Mouse (Mus musculus) midbrain, embryonic 16.5 days (tissue): ENCODE measurements around the gene Ctnna3. TPM values are rescaled to one million over a fixed set of nuclear protein-coding genes. Genes with fewer than 3 reads are reported as not detected.
A peak's percentile ranks its signal among the peaks of the same experiment; 100 is the strongest.
"Not testable (repeated sequence)": the region's sequence is repeated elsewhere in the genome, so short reads cannot be mapped to it uniquely, and the experiment has no call there.

Source experiments
- ATAC-seq: fragments of 200-750 bp; cut with Nextera tagmentation; 2 replicates; pipeline ENCODE4 v1.8.0; 2017; ENCODE audit warnings: moderate TSS enrichment
- H3K27ac ChIP-seq: fragments of 300-500 bp; sonication (generic); 2 replicates; pipeline ENCODE4 v1.5.1; 2014; ENCODE audit warnings: mild to moderate bottlenecking, low read length, mixed read lengths
- H3K27me3 ChIP-seq: fragments of 300-500 bp; sonication (generic); 2 replicates; pipeline ENCODE4 v1.6.1; 2014; ENCODE audit warnings: low read depth, low read length, mixed read lengths; ENCODE audit not compliant: control insufficient read depth, insufficient read depth
- H3K36me3 ChIP-seq: fragments of 300-500 bp; sonication (generic); 2 replicates; pipeline ENCODE4 v1.6.1; 2014; ENCODE audit warnings: mild to moderate bottlenecking, low read length, moderate library complexity, mixed read lengths; ENCODE audit not compliant: control insufficient read depth, insufficient read depth
- H3K4me1 ChIP-seq: fragments of 300-500 bp; sonication (generic); 2 replicates; pipeline ENCODE4 v1.6.1; 2014; ENCODE audit warnings: mild to moderate bottlenecking, low read length, mixed read lengths; ENCODE audit not compliant: control insufficient read depth, insufficient read depth
- H3K4me2 ChIP-seq: fragments of 300-500 bp; sonication (generic); 2 replicates; pipeline ENCODE4 v1.6.1; 2014; ENCODE audit warnings: mild to moderate bottlenecking, low read length, mixed read lengths
- H3K4me3 ChIP-seq: fragments of 300-500 bp; sonication (generic); 2 replicates; pipeline ENCODE4 v1.5.1; 2014; ENCODE audit warnings: low read depth, mild to moderate bottlenecking, low read length, moderate library complexity, mixed read lengths
- H3K9ac ChIP-seq: fragments of 300-500 bp; sonication (generic); 2 replicates; pipeline ENCODE4 v1.6.1; 2014; ENCODE audit warnings: low read depth, low read length, mixed read lengths
- H3K9me3 ChIP-seq: fragments of 300-500 bp; sonication (generic); replicated peaks from 2 replicates; pipeline ENCODE4 v1.6.1; 2014; ENCODE audit warnings: mild to moderate bottlenecking, low read length, mixed read lengths; ENCODE audit not compliant: control insufficient read depth, poor library complexity, severe bottlenecking
- WGBS: fragments of 180-500 bp; shearing (Covaris S2); extraction: QIAGEN DNeasy Blood & Tissue Kit; methylation state at CpG from one replicate; pipeline ENCODE4 v1.1.7; 2014; 5-methylcytosine and 5-hydroxymethylcytosine counted together
- polyA plus RNA-seq: library from polyadenylated mRNA; unstranded; fragments of >200 nt; fragmentation: Nextera tagmentation; extraction: Ambion mirVana; gene quantifications from 2 replicates; pipeline ENCODE4 v1.2.1, GENCODE M21; 2015

Gene Ctnna3
- 0.98 and 1.0 TPM in 2 replicates for polyA plus RNA-seq

- Histone ChIP-seq H3K36me3 (no peaks in the 10 kb centered on the region), H3K4me1 (peaks cover 4% of the 10 kb centered on the region; the same call in 1 of the 2 replicates), H3K9ac (peak within 1 kb of the TSS; percentile 65), H3K4me3 (peak within 1 kb of the TSS; percentile 75), H3K9me3 (no peaks in the 10 kb centered on the region), H3K27me3 (no peaks in the 10 kb centered on the region), H3K4me2 (peak within 1 kb of the TSS; percentile 83), H3K27ac (peak within 1 kb of the TSS; percentile 79)
- WGBS, result 0% methylated on average over 55 of the region's 55 CpGs
- ATAC-seq, result peak; percentile 97
Measured at GRCm38 (mm10) chr10:63429785-63430305, at the start of gene Ctnna3. Ctnna3 (plus strand) TSS chr10:63430098.

- H3K9me3 ChIP-seq, result no peaks in the 10 kb centered on the region
- peak within 1 kb of the TSS; percentile 45 for H3K4me3 ChIP-seq
- H3K27me3 ChIP-seq, result peaks cover 4% of the 10 kb centered on the region; the same call in 1 of the 2 replicates
- peak within 1 kb of the TSS; percentile 63 for H3K9ac ChIP-seq
- whole genome bisulfite sequencing, result 6% methylated on average over 24 of the region's 24 CpGs
- H3K27ac ChIP-seq, result peak within 1 kb of the TSS; percentile 5; the same call in 1 of the 2 replicates
- no peaks in the 10 kb centered on the region for H3K36me3 ChIP-seq
- H3K4me1 ChIP-seq, result peaks cover 9% of the 10 kb centered on the region
- peak within 1 kb of the TSS; percentile 65 for H3K4me2 ChIP-seq
- ATAC-seq, result peak; percentile 15; the same call in 1 of the 2 replicates
Measured at GRCm38 (mm10) chr10:63381498-63382280, 48.2 kb upstream of the Ctnna3 start, which contains the start of gene Sirt1. Sirt1 (minus strand) TSS chr10:63381704.

DNA sequence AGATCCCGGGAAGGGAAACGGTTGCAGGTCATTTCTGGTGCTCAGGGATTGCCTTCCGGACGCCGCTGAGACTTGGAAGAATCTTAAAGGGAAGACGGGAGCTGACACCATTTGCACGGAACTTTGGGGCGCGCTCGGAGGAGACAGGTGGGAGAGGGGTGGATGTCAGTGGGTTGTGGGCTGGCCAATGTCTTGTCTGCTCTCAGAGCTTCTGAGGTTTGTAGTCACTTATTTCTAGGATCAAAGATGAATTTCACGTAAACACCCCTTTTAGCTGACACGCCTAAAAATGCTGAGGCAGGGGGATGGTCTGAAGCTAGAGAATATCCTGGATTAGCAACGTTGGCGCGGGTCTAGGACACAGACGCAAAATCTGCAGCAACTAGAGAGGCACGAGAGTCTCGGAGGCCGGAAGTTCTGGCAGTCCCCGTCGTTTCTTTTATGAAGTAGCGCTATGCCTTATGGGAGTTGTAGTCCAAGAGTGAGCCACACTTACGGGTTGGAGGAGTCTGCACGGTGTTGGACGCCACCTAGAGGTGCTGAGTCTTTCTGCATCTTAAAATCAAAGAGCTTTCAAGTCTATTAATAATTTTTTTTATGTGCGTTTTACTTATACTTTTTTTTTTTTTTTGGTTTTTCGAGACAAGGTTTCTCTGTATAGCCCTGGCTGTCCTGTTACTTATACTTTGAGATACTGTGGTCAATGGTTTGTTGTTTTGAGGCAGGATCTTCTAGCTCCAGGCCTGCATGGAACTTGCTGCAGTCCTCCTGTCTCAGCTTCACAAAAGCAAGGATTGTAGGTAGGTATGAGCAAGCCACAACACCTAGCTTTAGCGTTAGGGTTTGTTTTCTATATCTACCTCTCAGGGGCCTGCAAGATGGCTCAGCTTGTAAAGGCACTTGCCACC is 47.3 kb upstream of the Ctnna3 start, which contains the start of gene Dnajc12:
Gene Dnajc12 (plus strand): TSS at position 72 of the 908 bp plus-strand sequence.
- peaks cover 4% of the 10 kb centered on the region; the same call in 1 of the 2 replicates for H3K27me3 ChIP-seq
- no peaks in the 10 kb centered on the region for H3K36me3 ChIP-seq
- peak within 1 kb of the TSS; percentile 65 for H3K4me2 ChIP-seq
- peak within 1 kb of the TSS; percentile 63 for H3K9ac ChIP-seq
- under 1% methylated on average over 28 of the region's 28 CpGs for WGBS
- peak within 1 kb of the TSS; percentile 5; the same call in 1 of the 2 replicates for H3K27ac ChIP-seq
- peak within 1 kb of the TSS; percentile 45 for H3K4me3 ChIP-seq
- H3K4me1 ChIP-seq, result peaks cover 12% of the 10 kb centered on the region
- no peaks in the 10 kb centered on the region for H3K9me3 ChIP-seq
- peak; percentile 94 for ATAC-seq

GRCm38 (mm10) chr10:63385897-63386296 is 44.0 kb upstream of the Ctnna3 start:
- not testable (repeated sequence) for H3K27ac ChIP-seq, H3K9me3 ChIP-seq, ATAC-seq, H3K27me3 ChIP-seq, H3K9ac ChIP-seq, H3K36me3 ChIP-seq
- peaks cover 12% of the 10 kb centered on the region for H3K4me1 ChIP-seq
- H3K4me2 ChIP-seq, result peak overlapping the region; percentile 69
- WGBS, result 29% methylated on average over 5 of the region's 5 CpGs
- peak overlapping the region; percentile 57 for H3K4me3 ChIP-seq

- Histone ChIP-seq H3K4me3 (peak overlapping the region; percentile 57), H3K27ac (peak overlapping the region; percentile 68), H3K9me3 (no peaks in the 10 kb centered on the region), H3K27me3 (no peaks in the 10 kb centered on the region), H3K4me2 (peak overlapping the region; percentile 69), H3K36me3 (no peaks in the 10 kb centered on the region), H3K9ac (peak overlapping the region; percentile 47), H3K4me1 (peaks cover 8% of the 10 kb centered on the region)
- under 1% methylated on average over 19 of the region's 19 CpGs for WGBS
- peak; percentile 80 for ATAC-seq
Measured at GRCm38 (mm10) chr10:63386444-63386843, 43.5 kb upstream of the Ctnna3 start.

GRCm38 (mm10) chr10:63386991-63387390 is 42.9 kb upstream of the Ctnna3 start:
- Histone ChIP-seq H3K9me3 (no peaks in the 10 kb centered on the region), H3K36me3 (no peaks in the 10 kb centered on the region), H3K27ac (peak overlapping the region; percentile 68; the same call in 1 of the 2 replicates), H3K4me3 (peak overlapping the region; percentile 57), H3K27me3 (no peaks in the 10 kb centered on the region), H3K4me1 (peaks cover 3% of the 10 kb centered on the region; the same call in 1 of the 2 replicates), H3K4me2 (peak overlapping the region; percentile 69), H3K9ac (peak overlapping the region; percentile 47)
- 3% methylated on average over 10 of the region's 10 CpGs for WGBS
- no peak for ATAC-seq

DNA sequence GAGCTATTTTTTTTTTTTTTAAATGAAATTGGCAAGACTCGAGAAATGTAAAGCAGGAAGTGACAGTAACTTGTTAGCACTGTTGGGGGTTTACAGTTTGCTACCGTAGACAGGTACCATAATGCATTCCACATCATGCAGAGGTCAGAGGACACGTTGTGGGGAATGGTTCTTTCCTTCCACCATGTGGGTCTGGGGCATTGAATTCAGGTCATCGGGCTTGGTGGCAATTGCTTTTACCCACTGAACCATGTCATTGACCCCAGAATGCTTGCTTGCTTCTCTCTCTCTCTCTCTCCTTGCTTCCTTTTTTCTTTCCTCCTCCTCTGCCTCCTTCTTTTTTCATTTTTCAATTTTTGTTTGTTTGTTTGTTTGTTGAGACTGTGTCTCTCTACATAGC is 41.0 kb upstream of the Ctnna3 start:
- Histone ChIP-seq H3K4me3 (no peak overlapping the region), H3K9me3 (no peaks in the 10 kb centered on the region), H3K4me2 (no peak overlapping the region), H3K36me3 (no peaks in the 10 kb centered on the region), H3K27ac (no peak overlapping the region), H3K4me1 (0 out of 2 replicates have a peak, but pooled peaks cover 2% of the 10 kb centered on the region), H3K9ac (no peak overlapping the region), H3K27me3 (no peaks in the 10 kb centered on the region)
- no peak for ATAC-seq
- 54% methylated on average over 4 of the region's 4 CpGs for WGBS

DNA sequence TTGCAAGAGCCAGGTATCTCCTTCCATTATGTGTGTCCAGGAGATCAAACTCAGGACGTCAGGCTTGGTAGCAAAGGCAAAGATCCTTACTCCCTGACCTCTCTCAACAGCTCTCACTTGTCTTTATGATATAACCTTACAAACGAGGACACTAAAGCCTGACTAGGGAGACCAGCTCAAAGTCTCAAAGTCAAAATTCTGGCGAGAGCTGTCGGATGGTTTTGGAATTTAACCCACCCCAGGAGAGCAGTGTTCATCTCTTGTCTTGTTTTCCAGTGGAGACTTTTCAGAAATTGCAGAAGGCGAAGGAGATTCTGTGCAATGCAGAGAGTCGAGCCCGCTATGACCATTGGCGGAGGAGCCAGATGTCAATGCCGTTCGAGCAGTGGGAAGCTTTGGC is 32.9 kb upstream of the Ctnna3 start:
- 90% methylated on average over 10 of the region's 10 CpGs for WGBS
- Histone ChIP-seq H3K4me1 (no peaks in the 10 kb centered on the region), H3K27me3 (no peaks in the 10 kb centered on the region), H3K4me2 (no peak overlapping the region), H3K27ac (no peak overlapping the region), H3K36me3 (no peaks in the 10 kb centered on the region), H3K9ac (no peak overlapping the region), H3K4me3 (no peak overlapping the region), H3K9me3 (no peaks in the 10 kb centered on the region)
- no peak for ATAC-seq
